Mouse (Mus musculus): ENCODE measurements around the gene Ccdc71. TPM values are rescaled to one million over a fixed set of nuclear protein-coding genes. Genes with fewer than 3 reads are reported as not detected.

Gene Ccdc71
- 12.6 to 19.5 TPM (median 14.1 TPM) in 3 replicates for total RNA-seq (2017)

- peak; percentile 74 for ATAC-seq (replicated peaks; ENCODE audit: insufficient number of reproducible peaks, low FRiP score, low TSS enrichment, poor library complexity, severe bottlenecking)
Measured at GRCm38 (mm10) chr9:108460319-108461178, at the start of gene Ccdc71. Gene Ccdc71, plus strand, starts transcription at chr9:108460527.

- ATAC-seq (replicated peaks; ENCODE audit: insufficient number of reproducible peaks, low FRiP score, low TSS enrichment, poor library complexity, severe bottlenecking) = no peak
Measured at GRCm38 (mm10) chr9:108411381-108411942, 48.9 kb upstream of the Ccdc71 start.

GRCm38 (mm10) chr9:108412221-108412620, 48.1 kb upstream of the Ccdc71 start:
- no peak for ATAC-seq (replicated peaks; ENCODE audit: insufficient number of reproducible peaks, low FRiP score, low TSS enrichment, poor library complexity, severe bottlenecking)

GRCm38 (mm10) chr9:108428384-108428783, 31.9 kb upstream of the Ccdc71 start, which contains the start of gene Ccdc36:
Gene Ccdc36, minus strand, starts transcription at chr9:108428484.
- no peak for ATAC-seq (replicated peaks; ENCODE audit: insufficient number of reproducible peaks, low FRiP score, low TSS enrichment, poor library complexity, severe bottlenecking)

- no peak for ATAC-seq (replicated peaks; ENCODE audit: insufficient number of reproducible peaks, low FRiP score, low TSS enrichment, poor library complexity, severe bottlenecking)
Measured at GRCm38 (mm10) chr9:108431431-108432067, 28.8 kb upstream of the Ccdc71 start.

- no peak for ATAC-seq (replicated peaks; ENCODE audit: insufficient number of reproducible peaks, low FRiP score, low TSS enrichment, poor library complexity, severe bottlenecking)
Measured at GRCm38 (mm10) chr9:108436182-108436581, 24.1 kb upstream of the Ccdc71 start, which contains the start of gene BC048562. Gene BC048562, plus strand, starts transcription at chr9:108436482.

- ATAC-seq (replicated peaks; ENCODE audit: insufficient number of reproducible peaks, low FRiP score, low TSS enrichment, poor library complexity, severe bottlenecking) = no peak
Measured at GRCm38 (mm10) chr9:108439176-108439575, 21.2 kb upstream of the Ccdc71 start.

GRCm38 (mm10) chr9:108440485-108440884, 19.8 kb upstream of the Ccdc71 start:
- no peak for ATAC-seq (replicated peaks; ENCODE audit: insufficient number of reproducible peaks, low FRiP score, low TSS enrichment, poor library complexity, severe bottlenecking)

- no peak for ATAC-seq (replicated peaks; ENCODE audit: insufficient number of reproducible peaks, low FRiP score, low TSS enrichment, poor library complexity, severe bottlenecking)
Measured at GRCm38 (mm10) chr9:108441236-108441919, 18.9 kb upstream of the Ccdc71 start.

GRCm38 (mm10) chr9:108445125-108445524, 15.2 kb upstream of the Ccdc71 start:
- ATAC-seq (replicated peaks; ENCODE audit: insufficient number of reproducible peaks, low FRiP score, low TSS enrichment, poor library complexity, severe bottlenecking) = no peak

GRCm38 (mm10) chr9:108449860-108450259, 10.5 kb upstream of the Ccdc71 start:
- ATAC-seq (replicated peaks; ENCODE audit: insufficient number of reproducible peaks, low FRiP score, low TSS enrichment, poor library complexity, severe bottlenecking) = no peak

- no peak for ATAC-seq (replicated peaks; ENCODE audit: insufficient number of reproducible peaks, low FRiP score, low TSS enrichment, poor library complexity, severe bottlenecking)
Measured at GRCm38 (mm10) chr9:108450292-108451169, 9.8 kb upstream of the Ccdc71 start.

GRCm38 (mm10) chr9:108451170-108451493, 9.2 kb upstream of the Ccdc71 start:
- no peak for ATAC-seq (replicated peaks; ENCODE audit: insufficient number of reproducible peaks, low FRiP score, low TSS enrichment, poor library complexity, severe bottlenecking)

- ATAC-seq (replicated peaks; ENCODE audit: insufficient number of reproducible peaks, low FRiP score, low TSS enrichment, poor library complexity, severe bottlenecking) = no peak
Measured at GRCm38 (mm10) chr9:108451519-108452160, 8.7 kb upstream of the Ccdc71 start.

GRCm38 (mm10) chr9:108452291-108452906, 7.9 kb upstream of the Ccdc71 start:
- peak; percentile 76 for ATAC-seq (replicated peaks; ENCODE audit: insufficient number of reproducible peaks, low FRiP score, low TSS enrichment, poor library complexity, severe bottlenecking)

GRCm38 (mm10) chr9:108452911-108453310, 7.4 kb upstream of the Ccdc71 start:
- no peak for ATAC-seq (replicated peaks; ENCODE audit: insufficient number of reproducible peaks, low FRiP score, low TSS enrichment, poor library complexity, severe bottlenecking)

- ATAC-seq (replicated peaks; ENCODE audit: insufficient number of reproducible peaks, low FRiP score, low TSS enrichment, poor library complexity, severe bottlenecking) = no peak
Measured at GRCm38 (mm10) chr9:108453458-108453857, 6.9 kb upstream of the Ccdc71 start.

Measured in monocyte, adult 5-6 weeks (primary cell).